Mouse (Mus musculus) liver, embryonic 15.5 days (tissue): ENCODE measurements around the gene Ndufs4. TPM values are rescaled to one million over a fixed set of nuclear protein-coding genes. Genes with fewer than 3 reads are reported as not detected.

ENCODE experiments used
- ATAC-seq: fragments of 200-750 bp; cut with Nextera tagmentation; 2 replicates; pipeline ENCODE4 v1.8.0; 2017; ENCODE audit warnings: moderate number of reproducible peaks, mild to moderate bottlenecking, moderate library complexity; ENCODE audit not compliant: insufficient read depth
- H3K27ac ChIP-seq: fragments of 300-500 bp; sonication (generic); replicated peaks from 2 replicates; pipeline ENCODE4 v1.5.1; 2015; ENCODE audit warnings: mild to moderate bottlenecking, inconsistent platforms
- H3K27me3 ChIP-seq: fragments of 300-500 bp; sonication (generic); 2 replicates; pipeline ENCODE4 v1.6.1; 2015; ENCODE audit warnings: mild to moderate bottlenecking, inconsistent platforms
- H3K36me3 ChIP-seq: fragments of 300-500 bp; sonication (generic); replicated peaks from 2 replicates; pipeline ENCODE4 v1.6.1; 2015; ENCODE audit warnings: moderate library complexity, mild to moderate bottlenecking, inconsistent platforms
- H3K4me1 ChIP-seq: fragments of 300-500 bp; sonication (generic); replicated peaks from 2 replicates; pipeline ENCODE4 v1.6.1; 2015; ENCODE audit warnings: inconsistent platforms
- H3K4me2 ChIP-seq: fragments of 300-500 bp; sonication (generic); 2 replicates; pipeline ENCODE4 v1.6.1; 2015; ENCODE audit warnings: moderate library complexity, mild to moderate bottlenecking, inconsistent platforms
- H3K4me3 ChIP-seq: fragments of 300-500 bp; sonication (generic); replicated peaks from 2 replicates; pipeline ENCODE4 v1.5.1; 2015; ENCODE audit warnings: mild to moderate bottlenecking, inconsistent platforms
- H3K9ac ChIP-seq: fragments of 300-500 bp; sonication (generic); 2 replicates; pipeline ENCODE4 v1.6.1; 2015; ENCODE audit warnings: moderate library complexity, mild to moderate bottlenecking, inconsistent platforms
- H3K9me3 ChIP-seq: fragments of 300-500 bp; sonication (generic); replicated peaks from 2 replicates; pipeline ENCODE4 v1.6.1; 2016; ENCODE audit warnings: inconsistent platforms
- WGBS: fragments of 180-500 bp; shearing (Covaris S2); methylation state at CpG from one replicate; pipeline ENCODE4 v1.1.7; 2015; ENCODE audit warnings: mixed read lengths; ENCODE audit not compliant: insufficient replicate concordance; 5-methylcytosine and 5-hydroxymethylcytosine counted together
- polyA plus RNA-seq: library from polyadenylated mRNA; unstranded; fragments of >200 nt; fragmentation: Nextera tagmentation; extraction: Ambion mirVana; gene quantifications from 2 replicates; pipeline ENCODE4 v1.2.1, GENCODE M21; 2015

The Ndufs4 gene
- 112 and 125 TPM in 2 replicates for polyA plus RNA-seq

GRCm38 (mm10) chr13:114388211-114388965, at the start of gene Ndufs4:
TSS of gene Ndufs4 (minus strand) at chr13:114388258.
- H3K4me3 ChIP-seq = peak within 1 kb of the TSS; percentile 80
- 37% methylated on average over 13 of the region's 13 CpGs for WGBS
- peaks cover 18% of the 10 kb centered on the region for H3K4me1 ChIP-seq
- H3K9ac ChIP-seq = peak within 1 kb of the TSS; percentile 71
- H3K27me3 ChIP-seq = no peaks in the 10 kb centered on the region; the same call in 1 of the 2 replicates
- no peaks in the 10 kb centered on the region for H3K9me3 ChIP-seq
- H3K27ac ChIP-seq = peak within 1 kb of the TSS; percentile 45; the same call in 1 of the 2 replicates
- H3K4me2 ChIP-seq = peak within 1 kb of the TSS; percentile 73
- no peaks in the 10 kb centered on the region for H3K36me3 ChIP-seq
- no peak for ATAC-seq

- Histone ChIP-seq H3K27ac (no peak overlapping the region), H3K9ac (no peak overlapping the region), H3K36me3 (no peaks in the 10 kb centered on the region), H3K4me2 (no peak overlapping the region), H3K4me3 (no peak overlapping the region), H3K4me1 (no peaks in the 10 kb centered on the region), H3K27me3 (no peaks in the 10 kb centered on the region), H3K9me3 (no peaks in the 10 kb centered on the region)
- ATAC-seq = no peak
- WGBS = 65% methylated on average over 5 of the region's 5 CpGs
These were observed 44.4 kb upstream of the Ndufs4 start for GRCm38 (mm10) chr13:114432491-114432890.

GRCm38 (mm10) chr13:114425230-114425629, 37.2 kb upstream of the Ndufs4 start:
- ATAC-seq = no peak
- no peak overlapping the region for H3K4me2 ChIP-seq

GRCm38 (mm10) chr13:114420235-114420634, 32.2 kb upstream of the Ndufs4 start:
- no peak for ATAC-seq
- H3K9me3 ChIP-seq = no peaks in the 10 kb centered on the region
- no peak overlapping the region for H3K9ac ChIP-seq
- no peak overlapping the region for H3K4me2 ChIP-seq
- H3K4me1 ChIP-seq = no peaks in the 10 kb centered on the region
- no peak overlapping the region for H3K4me3 ChIP-seq
- H3K36me3 ChIP-seq = no peaks in the 10 kb centered on the region
- no peak overlapping the region for H3K27ac ChIP-seq
- H3K27me3 ChIP-seq = no peaks in the 10 kb centered on the region
- WGBS = 63% methylated on average over 8 of the region's 8 CpGs

More at GRCm38 (mm10) chr13:114425230-114425629, 37.2 kb upstream of the Ndufs4 start:
- 86% methylated on average over 5 of the region's 5 CpGs for WGBS
- Histone ChIP-seq H3K36me3 (no peaks in the 10 kb centered on the region), H3K9ac (no peak overlapping the region), H3K4me1 (no peaks in the 10 kb centered on the region), H3K9me3 (no peaks in the 10 kb centered on the region), H3K4me3 (no peak overlapping the region), H3K27me3 (no peaks in the 10 kb centered on the region), H3K27ac (no peak overlapping the region)

GRCm38 (mm10) chr13:114419364-114419763, 31.3 kb upstream of the Ndufs4 start:
- no peak overlapping the region for H3K27ac ChIP-seq
- H3K27me3 ChIP-seq = no peaks in the 10 kb centered on the region
- ATAC-seq = no peak
- WGBS = 65% methylated on average over 3 of the region's 3 CpGs
- H3K9me3 ChIP-seq = no peaks in the 10 kb centered on the region
- no peaks in the 10 kb centered on the region for H3K4me1 ChIP-seq
- no peak overlapping the region for H3K4me2 ChIP-seq
- no peaks in the 10 kb centered on the region for H3K36me3 ChIP-seq
- H3K9ac ChIP-seq = no peak overlapping the region
- no peak overlapping the region for H3K4me3 ChIP-seq

- no peaks in the 10 kb centered on the region for H3K9me3 ChIP-seq
- no peak overlapping the region for H3K4me3 ChIP-seq
- ATAC-seq = no peak
- no peak overlapping the region for H3K27ac ChIP-seq
- no peak overlapping the region for H3K9ac ChIP-seq
- H3K27me3 ChIP-seq = no peaks in the 10 kb centered on the region
- no peaks in the 10 kb centered on the region for H3K36me3 ChIP-seq
- H3K4me1 ChIP-seq = no peaks in the 10 kb centered on the region
- H3K4me2 ChIP-seq = no peak overlapping the region
These were observed 24.3 kb upstream of the Ndufs4 start for GRCm38 (mm10) chr13:114412326-114412725.

- H3K9me3 ChIP-seq = no peaks in the 10 kb centered on the region
- H3K4me3 ChIP-seq = no peak overlapping the region
- WGBS = 22% methylated on average over 5 of the region's 5 CpGs
- H3K27me3 ChIP-seq = no peaks in the 10 kb centered on the region
- no peaks in the 10 kb centered on the region for H3K4me1 ChIP-seq
- no peak overlapping the region for H3K4me2 ChIP-seq
- H3K36me3 ChIP-seq = no peaks in the 10 kb centered on the region
- no peak overlapping the region for H3K27ac ChIP-seq
- H3K9ac ChIP-seq = no peak overlapping the region
- no peak for ATAC-seq
These were observed 18.8 kb upstream of the Ndufs4 start for GRCm38 (mm10) chr13:114406866-114407265.

GRCm38 (mm10) chr13:114406424-114406823, 18.4 kb upstream of the Ndufs4 start:
- no peaks in the 10 kb centered on the region for H3K4me1 ChIP-seq

GRCm38 (mm10) chr13:114405100-114405715, 17.1 kb upstream of the Ndufs4 start:
- no peaks in the 10 kb centered on the region for H3K4me1 ChIP-seq
- no peaks in the 10 kb centered on the region for H3K36me3 ChIP-seq
- ATAC-seq = no peak
- no peak overlapping the region for H3K4me2 ChIP-seq
- no peak overlapping the region for H3K27ac ChIP-seq
- no peaks in the 10 kb centered on the region for H3K27me3 ChIP-seq
- no peaks in the 10 kb centered on the region for H3K9me3 ChIP-seq
- H3K4me3 ChIP-seq = no peak overlapping the region
- 65% methylated on average over 9 of the region's 9 CpGs for WGBS
- no peak overlapping the region for H3K9ac ChIP-seq

More at GRCm38 (mm10) chr13:114406424-114406823, 18.4 kb upstream of the Ndufs4 start:
- 17% methylated on average over 5 of the region's 5 CpGs for WGBS
- H3K36me3 ChIP-seq = no peaks in the 10 kb centered on the region
- ATAC-seq = no peak
- H3K9ac ChIP-seq = no peak overlapping the region
- H3K9me3 ChIP-seq = no peaks in the 10 kb centered on the region
- no peak overlapping the region for H3K27ac ChIP-seq
- H3K4me3 ChIP-seq = no peak overlapping the region
- no peak overlapping the region for H3K4me2 ChIP-seq
- no peaks in the 10 kb centered on the region for H3K27me3 ChIP-seq

- Histone ChIP-seq H3K36me3 (no peaks in the 10 kb centered on the region), H3K4me3 (no peak overlapping the region), H3K27ac (no peak overlapping the region), H3K4me2 (no peak overlapping the region), H3K4me1 (no peaks in the 10 kb centered on the region), H3K9me3 (no peaks in the 10 kb centered on the region), H3K9ac (no peak overlapping the region), H3K27me3 (no peaks in the 10 kb centered on the region)
- WGBS = 45% methylated on average over 2 of the region's 2 CpGs
- no peak for ATAC-seq
These were observed 10.8 kb upstream of the Ndufs4 start for GRCm38 (mm10) chr13:114398906-114399305.

GRCm38 (mm10) chr13:114397281-114397680, 9.2 kb upstream of the Ndufs4 start:
- Histone ChIP-seq H3K4me2 (no peak overlapping the region), H3K36me3 (no peaks in the 10 kb centered on the region), H3K27ac (no peak overlapping the region), H3K27me3 (no peaks in the 10 kb centered on the region), H3K4me3 (no peak overlapping the region), H3K4me1 (no peaks in the 10 kb centered on the region), H3K9ac (no peak overlapping the region), H3K9me3 (no peaks in the 10 kb centered on the region)
- no peak for ATAC-seq
- WGBS = 67% methylated on average over 9 of the region's 9 CpGs
